ENCODE assay signal across 8 mouse cellular contexts in the genomic region with DNA sequence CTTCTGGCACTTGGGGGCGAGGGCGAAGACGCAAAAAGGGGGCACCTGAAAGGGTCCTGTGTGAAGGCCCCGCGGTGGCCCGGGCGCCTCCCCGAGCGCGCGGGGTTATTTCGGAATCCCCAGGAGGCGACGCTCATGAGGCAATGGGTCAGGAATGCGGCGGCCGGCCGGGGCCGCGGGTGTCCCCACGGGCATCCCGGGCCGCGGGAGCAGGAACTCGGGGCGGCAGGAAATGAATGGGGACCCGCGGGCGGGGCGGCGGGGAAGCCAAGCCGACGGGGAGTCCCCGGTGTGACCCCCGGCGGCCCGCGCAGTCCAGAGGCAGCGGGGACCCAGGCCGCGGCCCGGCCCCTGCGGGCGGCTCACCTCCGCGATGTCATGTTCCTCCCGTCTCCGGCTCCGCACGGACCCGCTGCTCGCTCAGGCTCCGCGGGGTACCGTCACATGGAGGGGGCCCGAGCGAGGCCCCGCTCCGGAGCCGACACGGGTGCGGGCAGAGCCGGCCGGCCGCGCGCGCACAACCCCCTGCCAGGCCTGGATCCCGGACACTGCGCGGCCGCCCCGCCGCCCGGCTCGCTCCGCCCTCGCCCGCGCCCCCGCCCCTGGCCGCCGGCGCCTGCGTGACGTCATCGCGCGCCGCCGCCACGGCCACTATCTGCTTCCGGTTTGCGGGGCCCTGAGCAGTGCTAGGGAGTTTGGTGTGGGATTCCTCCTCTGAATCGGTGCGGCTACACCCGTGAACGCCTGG. TPM values are rescaled to one million over a fixed set of nuclear protein-coding genes. Genes with fewer than 3 reads are reported as not detected.
DNase-seq lines count a peak whose midpoint lies in the region; ATAC-seq and TF ChIP-seq lines count a peak whose summit lies in the region.

A gene (minus strand): TSS at position 562 of the 748 bp plus-strand sequence.

- intact Hi-C loops in left cerebral cortex, postnatal 25 days (cut with DNase I), result no loop called here

- TF ChIP-seq CTCF in hindbrain, postnatal 0 days (IDR thresholded peaks at IDR 0.05; ENCODE audit: low read depth), result no peak

- H3K9me3 ChIP-seq in hindbrain, postnatal 0 days (ENCODE audit: low read length), result no peaks in the 10 kb centered on the region

- H3K36me3 ChIP-seq in hindbrain, postnatal 0 days (ENCODE audit: insufficient read depth, low read length), result no peaks in the 10 kb centered on the region

- ATAC-seq in common myeloid progenitor, adult 5-6 weeks (replicated peaks; ENCODE audit: low read depth, poor library complexity, severe bottlenecking), result peak; percentile 69
- peak; percentile 96 for ATAC-seq in hindbrain, postnatal 0 days

- H3K4me1 ChIP-seq in hindbrain, postnatal 0 days (ENCODE audit: insufficient read depth, low read length), result peaks cover 20% of the 10 kb centered on the region

- peak within 1 kb of the TSS; percentile 86 for H3K27ac ChIP-seq in hindbrain, postnatal 0 days

- H3K27me3 ChIP-seq in hindbrain, postnatal 0 days (ENCODE audit: insufficient read depth, low read length), result no peaks in the 10 kb centered on the region

- H3K9ac ChIP-seq in hindbrain, postnatal 0 days (replicated peaks; ENCODE audit: low read length), result peak within 1 kb of the TSS; percentile 94

- peak within 1 kb of the TSS; percentile 93 for H3K4me3 ChIP-seq in hindbrain, postnatal 0 days (ENCODE audit: low read length)

- peak within 1 kb of the TSS; percentile 67 for H3K4me2 ChIP-seq in hindbrain, postnatal 0 days (ENCODE audit: low read depth, low read length)

- peak; percentile 88 for DNase-seq in adipocyte (ENCODE audit: low spot score)
- peak; percentile 61 to 72 for DNase-seq in gastrocnemius, adult 8-10 months (ENCODE audit: low spot score in 2 of 2)
- peak; percentile 94 for DNase-seq in hindbrain, postnatal 0 days (ENCODE audit: low spot score)
- DNase-seq in left cerebral cortex, postnatal 25 days (ENCODE audit: low spot score in 2 of 2), result peak; percentile 83 to 85
- peak; percentile 84 for DNase-seq in mesoderm, embryonic 11.5 days (ENCODE audit: low read depth, low spot score)
- DNase-seq in right cerebral cortex, postnatal 25 days, result peak; percentile 87
- peak; percentile 75 to 80 for DNase-seq in urinary bladder, postnatal 36 days (ENCODE audit: low spot score in 2 of 2)

- WGBS in hindbrain, postnatal 0 days, result 2% methylated on average over 63 of the region's 98 CpGs

RNA-seq across cellular contexts. Expression of the gene that starts here (rescaled TPM):
- total RNA-seq in common myeloid progenitor, adult 5-6 weeks (2017), result 60.0 and 60.4 TPM in 2 replicates
- total RNA-seq in gastrocnemius, adult 8-10 months (2022), result 10 to 100 TPM; 60.1 to 89.9 (median 74.9) TPM
- 47.5 and 54.7 TPM in 2 replicates for total RNA-seq in hindbrain, postnatal 0 days (2014; rRNA removed)
- 27.9 and 28.4 TPM in 2 replicates for polyA plus RNA-seq in hindbrain, postnatal 0 days (2015; fragmentation: Nextera tagmentation; extraction: Ambion mirVana)
- total RNA-seq in left cerebral cortex, postnatal 25 days (2021), result 10 to 100 TPM; 91.0 to 91.6 TPM

Comparison
In these comparisons a context has a peak if more than half of its experiments do, and no peak if none do; other contexts are left out.
1. Peak in every context shown above with its lines: DNase-seq, ATAC-seq, H3K4me3 ChIP-seq and H3K27ac ChIP-seq.